Mouse (Mus musculus) spleen, adult 2 months (tissue): ENCODE measurements around the gene Zbtb9. TPM values are rescaled to one million over a fixed set of nuclear protein-coding genes. Genes with fewer than 3 reads are reported as not detected.

ENCODE experiments used
- DNase-seq, 2 experiments: peaks; one replicate each; pipeline versions ENCODE4 v3.0.0 to v3.0.0-alpha.2; 2012 to 2021; ENCODE audit warnings: low spot score in 2 of 2, low read depth in 1 of 2
- H3K27ac ChIP-seq: fragments of 200-500 bp; 2 replicates; pipeline ENCODE4 v1.5.1; 2012; ENCODE audit warnings: low read length, inconsistent platforms; ENCODE audit not compliant: insufficient read depth
- H3K27me3 ChIP-seq: fragments of 200-500 bp; 2 replicates; pipeline ENCODE4 v1.6.1; 2012; ENCODE audit warnings: mild to moderate bottlenecking, moderate library complexity, low read length, inconsistent platforms; ENCODE audit not compliant: control insufficient read depth, insufficient read depth
- H3K36me3 ChIP-seq: fragments of 200-500 bp; 2 replicates; pipeline ENCODE4 v1.6.1; 2012; ENCODE audit warnings: mild to moderate bottlenecking, low read length, inconsistent platforms; ENCODE audit not compliant: control insufficient read depth, insufficient read depth
- H3K4me1 ChIP-seq: fragments of 200-500 bp; 2 replicates; pipeline ENCODE4 v1.6.1; 2011; ENCODE audit warnings: inconsistent platforms; ENCODE audit not compliant: control insufficient read depth, insufficient read depth, insufficient read length
- H3K4me3 ChIP-seq: fragments of 200-500 bp; 2 replicates; pipeline ENCODE4 v1.5.1; 2011; ENCODE audit warnings: mild to moderate bottlenecking, inconsistent platforms; ENCODE audit not compliant: insufficient read depth, insufficient read length; ENCODE audit errors: extremely low read depth
- CTCF ChIP-seq: fragments of 200-500 bp; IDR thresholded peaks from 2 replicates; pipeline ENCODE4 v1.5.1; 2011; ENCODE audit warnings: mild to moderate bottlenecking, inconsistent platforms; ENCODE audit not compliant: insufficient read depth, insufficient read length, insufficient replicate concordance; ENCODE audit errors: extremely low read depth
- POLR2A ChIP-seq: fragments of 200-500 bp; IDR thresholded peaks from 2 replicates; pipeline ENCODE4 v1.6.1; 2011; ENCODE audit warnings: low read depth, low read length, inconsistent platforms
- WGBS: fragments of 180-500 bp; shearing (Covaris S2); methylation state at CpG from one replicate; pipeline ENCODE4 v1.1.7; 2018; 5-methylcytosine and 5-hydroxymethylcytosine counted together
- polyA plus RNA-seq: library from polyadenylated mRNA; depleted of rRNA; stranded (reverse); fragments of >200 nt; gene quantifications from 2 replicates; pipeline ENCODE4 v1.2.3, GENCODE M21; 2012

Zbtb9 gene
- polyA plus RNA-seq, 1 experiment: 13.7 TPM

- TF ChIP-seq POLR2A (no peak), CTCF (no peak)
- Histone ChIP-seq H3K27me3 (no peaks in the 10 kb centered on the region), H3K4me3 (no peak overlapping the region), H3K4me1 (no peaks in the 10 kb centered on the region), H3K36me3 (no peaks in the 10 kb centered on the region), H3K27ac (no peak overlapping the region)
- DNase-seq: no peak
- 99% methylated on average over 11 of the region's 11 CpGs for WGBS
These were observed 6.0 kb upstream of the Zbtb9 start for GRCm38 (mm10) chr17:26966993-26967392.

GRCm38 (mm10) chr17:26967477-26967876 is 5.5 kb upstream of the Zbtb9 start:
- no peak for TF ChIP-seq CTCF
- TF ChIP-seq POLR2A: no peak
- WGBS: 91% methylated on average over 6 of the region's 6 CpGs

GRCm38 (mm10) chr17:26968200-26968611 is 4.8 kb upstream of the Zbtb9 start:
- no peaks in the 10 kb centered on the region; the same call in 1 of the 2 replicates for H3K4me1 ChIP-seq
- no peaks in the 10 kb centered on the region for H3K36me3 ChIP-seq
- no peak for DNase-seq
- H3K4me3 ChIP-seq: no peak overlapping the region
- H3K27me3 ChIP-seq: no peaks in the 10 kb centered on the region
- 85% methylated on average over 6 of the region's 6 CpGs for WGBS
- no peak overlapping the region for H3K27ac ChIP-seq
- TF ChIP-seq POLR2A (no peak), CTCF (no peak)

More at GRCm38 (mm10) chr17:26967477-26967876, 5.5 kb upstream of the Zbtb9 start:
- no peak for DNase-seq
- Histone ChIP-seq H3K27me3 (no peaks in the 10 kb centered on the region), H3K27ac (no peak overlapping the region), H3K36me3 (no peaks in the 10 kb centered on the region), H3K4me1 (no peaks in the 10 kb centered on the region; the same call in 1 of the 2 replicates), H3K4me3 (no peak overlapping the region)

GRCm38 (mm10) chr17:26969257-26969656 is 3.7 kb upstream of the Zbtb9 start:
- no peak overlapping the region for H3K4me3 ChIP-seq
- no peaks in the 10 kb centered on the region for H3K36me3 ChIP-seq
- H3K27me3 ChIP-seq: no peaks in the 10 kb centered on the region
- no peak overlapping the region for H3K27ac ChIP-seq
- WGBS: 88% methylated on average over 6 of the region's 6 CpGs
- DNase-seq: no peak
- H3K4me1 ChIP-seq: peaks cover 7% of the 10 kb centered on the region; the same call in 1 of the 2 replicates
- TF ChIP-seq CTCF (no peak), POLR2A (no peak)

- Histone ChIP-seq H3K4me1 (peaks cover 11% of the 10 kb centered on the region; the same call in 1 of the 2 replicates), H3K4me3 (no peak overlapping the region), H3K27ac (no peak overlapping the region), H3K36me3 (peaks cover 6% of the 10 kb centered on the region), H3K27me3 (no peaks in the 10 kb centered on the region)
- WGBS: 57% methylated on average over 12 of the region's 12 CpGs
- no peak for DNase-seq
- TF ChIP-seq CTCF: no peak
- TF ChIP-seq POLR2A: no peak
These were observed 2.7 kb upstream of the Zbtb9 start for GRCm38 (mm10) chr17:26970221-26970620.

GRCm38 (mm10) chr17:26971247-26971905 is 1.6 kb upstream of the Zbtb9 start:
- Histone ChIP-seq H3K4me1 (peaks cover 13% of the 10 kb centered on the region; the same call in 1 of the 2 replicates), H3K4me3 (no peak overlapping the region), H3K36me3 (peaks cover 9% of the 10 kb centered on the region), H3K27ac (no peak overlapping the region), H3K27me3 (no peaks in the 10 kb centered on the region)
- TF ChIP-seq CTCF (no peak), POLR2A (no peak)
- 81% methylated on average over 8 of the region's 8 CpGs for WGBS
- DNase-seq: no peak

- H3K4me1 ChIP-seq: peaks cover 13% of the 10 kb centered on the region; the same call in 1 of the 2 replicates
- H3K27me3 ChIP-seq: no peaks in the 10 kb centered on the region
- WGBS: 6% methylated on average over 3 of the region's 3 CpGs
- DNase-seq: no peak
- peaks cover 9% of the 10 kb centered on the region for H3K36me3 ChIP-seq
- peak overlapping the region; percentile 81 for H3K4me3 ChIP-seq
- H3K27ac ChIP-seq: peak overlapping the region; percentile 78; the same call in 1 of the 2 replicates
- TF ChIP-seq CTCF (no peak), POLR2A (no peak)
These were observed 860 bp upstream of the Zbtb9 start for GRCm38 (mm10) chr17:26972107-26972506.
